Mouse (Mus musculus) limb, embryonic 13.5 days (tissue): Measurements from ENCODE around the gene Phb. TPM values are rescaled to one million over a fixed set of nuclear protein-coding genes. Genes with fewer than 3 reads are reported as not detected.

ENCODE experiments used
- ATAC-seq: fragments of 200-750 bp; cut with Nextera tagmentation; 2 replicates; pipeline ENCODE4 v1.8.0; 2017; ENCODE audit warnings: low read depth, moderate number of reproducible peaks, moderate TSS enrichment; ENCODE audit not compliant: low FRiP score
- H3K27ac ChIP-seq: fragments of 300-500 bp; sonication (generic); 2 replicates; pipeline ENCODE4 v1.5.1; 2015; ENCODE audit warnings: inconsistent platforms, mild to moderate bottlenecking, moderate library complexity
- H3K27me3 ChIP-seq: fragments of 300-500 bp; sonication (generic); 2 replicates; pipeline ENCODE4 v1.6.1; 2015; ENCODE audit warnings: mild to moderate bottlenecking, inconsistent platforms
- H3K36me3 ChIP-seq: fragments of 300-500 bp; sonication (generic); 2 replicates; pipeline ENCODE4 v1.6.1; 2015; ENCODE audit warnings: inconsistent platforms, mild to moderate bottlenecking, moderate library complexity
- H3K4me1 ChIP-seq: fragments of 300-500 bp; sonication (generic); 2 replicates; pipeline ENCODE4 v1.6.1; 2015; ENCODE audit warnings: inconsistent platforms
- H3K4me2 ChIP-seq: fragments of 300-500 bp; sonication (generic); replicated peaks from 2 replicates; pipeline ENCODE4 v1.6.1; 2015; ENCODE audit warnings: inconsistent platforms, mild to moderate bottlenecking, moderate library complexity
- H3K4me3 ChIP-seq: fragments of 300-500 bp; sonication (generic); 2 replicates; pipeline ENCODE4 v1.5.1; 2015; ENCODE audit warnings: moderate library complexity, mild to moderate bottlenecking, inconsistent platforms
- H3K9ac ChIP-seq: fragments of 300-500 bp; sonication (generic); 2 replicates; pipeline ENCODE4 v1.6.1; 2015; ENCODE audit warnings: mild to moderate bottlenecking, inconsistent platforms
- H3K9me3 ChIP-seq: fragments of 300-500 bp; sonication (generic); 2 replicates; pipeline ENCODE4 v1.6.1; 2016; ENCODE audit warnings: inconsistent platforms
- WGBS: fragments of 180-500 bp; shearing (Covaris S2); methylation state at CpG from one replicate; pipeline ENCODE4 v1.1.7; 2015; 5-methylcytosine and 5-hydroxymethylcytosine counted together
- polyA plus RNA-seq: library from polyadenylated mRNA; unstranded; fragments of >200 nt; fragmentation: Nextera tagmentation; extraction: Ambion mirVana; gene quantifications from 2 replicates; pipeline ENCODE4 v1.2.1, GENCODE M21; 2015

Phb gene
- polyA plus RNA-seq, 1 experiment from 2014 or later = 217 TPM

GRCm38 (mm10) chr11:95714411-95714810 is 47.7 kb downstream of the Phb start:
- no peaks in the 10 kb centered on the region for H3K9me3 ChIP-seq
- H3K36me3 ChIP-seq = no peaks in the 10 kb centered on the region
- peak overlapping the region; percentile 98 for H3K9ac ChIP-seq
- WGBS = 48% methylated on average over 7 of the region's 7 CpGs
- H3K4me2 ChIP-seq = peak overlapping the region; percentile 92
- H3K4me3 ChIP-seq = peak overlapping the region; percentile 96
- H3K4me1 ChIP-seq = peaks cover 29% of the 10 kb centered on the region
- ATAC-seq = no peak
- H3K27me3 ChIP-seq = no peaks in the 10 kb centered on the region
- H3K27ac ChIP-seq = no peak overlapping the region

- Histone ChIP-seq H3K4me2 (0 out of 2 replicates have a peak overlapping the region, but pooled peaks have one; percentile 92), H3K9ac (no peak overlapping the region), H3K27me3 (no peaks in the 10 kb centered on the region), H3K9me3 (no peaks in the 10 kb centered on the region), H3K36me3 (no peaks in the 10 kb centered on the region), H3K4me1 (peaks cover 29% of the 10 kb centered on the region), H3K4me3 (no peak overlapping the region), H3K27ac (no peak overlapping the region)
- WGBS = 59% methylated on average over 8 of the region's 8 CpGs
- no peak for ATAC-seq
Observed at GRCm38 (mm10) chr11:95716136-95716535, 49.4 kb downstream of the Phb start.

GRCm38 (mm10) chr11:95719356-95719755 is 52.6 kb downstream of the Phb start:
- Histone ChIP-seq H3K36me3 (no peaks in the 10 kb centered on the region), H3K27me3 (no peaks in the 10 kb centered on the region), H3K4me2 (no peak overlapping the region), H3K9me3 (no peaks in the 10 kb centered on the region), H3K4me3 (no peak overlapping the region), H3K9ac (no peak overlapping the region), H3K4me1 (peaks cover 21% of the 10 kb centered on the region), H3K27ac (no peak overlapping the region)
- ATAC-seq = no peak
- 91% methylated on average over 3 of the region's 3 CpGs for whole genome bisulfite sequencing

GRCm38 (mm10) chr11:95723287-95723686 is 56.5 kb downstream of the Phb start, which contains the start of gene B130006D01Rik:
TSS of gene B130006D01Rik (plus strand) at chr11:95723587.
- Histone ChIP-seq H3K36me3 (no peaks in the 10 kb centered on the region), H3K4me2 (no peak within 1 kb of the TSS), H3K27ac (no peak within 1 kb of the TSS), H3K9me3 (no peaks in the 10 kb centered on the region), H3K4me3 (no peak within 1 kb of the TSS), H3K4me1 (peaks cover 2% of the 10 kb centered on the region; the same call in 1 of the 2 replicates), H3K9ac (no peak within 1 kb of the TSS), H3K27me3 (no peaks in the 10 kb centered on the region)
- WGBS = 93% methylated on average over 5 of the region's 5 CpGs
- ATAC-seq = no peak

GRCm38 (mm10) chr11:95724466-95724865 is 57.7 kb downstream of the Phb start:
- Histone ChIP-seq H3K4me1 (peaks cover 2% of the 10 kb centered on the region; the same call in 1 of the 2 replicates), H3K36me3 (no peaks in the 10 kb centered on the region), H3K4me2 (no peak overlapping the region), H3K27me3 (no peaks in the 10 kb centered on the region), H3K4me3 (no peak overlapping the region), H3K9me3 (no peaks in the 10 kb centered on the region), H3K27ac (no peak overlapping the region), H3K9ac (no peak overlapping the region)
- 93% methylated on average over 4 of the region's 4 CpGs for WGBS
- ATAC-seq = no peak

- no peak overlapping the region for H3K4me3 ChIP-seq
- H3K27me3 ChIP-seq = no peaks in the 10 kb centered on the region
- no peaks in the 10 kb centered on the region for H3K9me3 ChIP-seq
- no peak overlapping the region for H3K9ac ChIP-seq
- H3K36me3 ChIP-seq = no peaks in the 10 kb centered on the region
- peaks cover 2% of the 10 kb centered on the region; the same call in 1 of the 2 replicates for H3K4me1 ChIP-seq
- no peak overlapping the region for H3K4me2 ChIP-seq
- H3K27ac ChIP-seq = no peak overlapping the region
- 77% methylated on average over 4 of the region's 4 CpGs for WGBS
- no peak for ATAC-seq
Observed at GRCm38 (mm10) chr11:95726156-95726555, 59.4 kb downstream of the Phb start.

GRCm38 (mm10) chr11:95727947-95728346 is 61.2 kb downstream of the Phb start:
- ATAC-seq = no peak
- 87% methylated on average over 5 of the region's 5 CpGs for WGBS
- no peak overlapping the region for H3K4me3 ChIP-seq
- peaks cover 2% of the 10 kb centered on the region; the same call in 1 of the 2 replicates for H3K4me1 ChIP-seq
- no peaks in the 10 kb centered on the region for H3K36me3 ChIP-seq
- H3K27ac ChIP-seq = no peak overlapping the region
- H3K9me3 ChIP-seq = no peaks in the 10 kb centered on the region
- H3K27me3 ChIP-seq = no peaks in the 10 kb centered on the region
- H3K4me2 ChIP-seq = no peak overlapping the region
- H3K9ac ChIP-seq = no peak overlapping the region

GRCm38 (mm10) chr11:95728916-95729907 is 62.5 kb downstream of the Phb start:
- Histone ChIP-seq H3K36me3 (no peaks in the 10 kb centered on the region; the same call in 1 of the 2 replicates), H3K9me3 (no peaks in the 10 kb centered on the region)
- 86% methylated on average over 12 of the region's 12 CpGs for WGBS

More at GRCm38 (mm10) chr11:95728916-95729907, 62.5 kb downstream of the Phb start:
- H3K4me1 ChIP-seq = peaks cover 2% of the 10 kb centered on the region; the same call in 1 of the 2 replicates
- no peak for ATAC-seq
- no peak overlapping the region for H3K4me2 ChIP-seq
- no peak overlapping the region; the same call in 1 of the 2 replicates for H3K27ac ChIP-seq
- no peak overlapping the region for H3K4me3 ChIP-seq
- no peaks in the 10 kb centered on the region for H3K27me3 ChIP-seq
- H3K9ac ChIP-seq = no peak overlapping the region

Other genes starting within 250 kb of the Phb start
- gene Nxph3, start 152.4 kb upstream of the Phb start, polyA plus RNA-seq = 0.98 and 1.1 TPM in 2 replicates
- 29.4 and 34.5 TPM in 2 replicates for gene Ngfr, start 79.2 kb upstream of the Phb start, polyA plus RNA-seq
- gene Zfp652, start 45.7 kb downstream of the Phb start, polyA plus RNA-seq = 26.8 and 26.9 TPM in 2 replicates
- 2.0 TPM in 2 replicates for gene B130006D01Rik, start 56.6 kb downstream of the Phb start, polyA plus RNA-seq
- 0.26 and 0.89 TPM in 2 replicates for gene Phospho1, start 157.5 kb downstream of the Phb start, polyA plus RNA-seq
- gene Gngt2, start 170.3 kb downstream of the Phb start, polyA plus RNA-seq = 11.2 and 12.0 TPM in 2 replicates
- gene Abi3, start 175.5 kb downstream of the Phb start, polyA plus RNA-seq = 5.4 and 5.5 TPM in 2 replicates
- gene B4galnt2, start 247.9 kb downstream of the Phb start, polyA plus RNA-seq = 0.19 TPM in 1 of 2 replicates, not detected in the other